Mouse (Mus musculus): ENCODE results near the gene Sat2. TPM values are rescaled to one million over a fixed set of nuclear protein-coding genes. Genes with fewer than 3 reads are reported as not detected.

The Sat2 gene
- polyA plus RNA-seq, 1 experiment from 2014 or later = 17.5 TPM

MicroRNA genes within 50 kb of the gene (microRNA counts, 519-probe panel; counts per million panel counts)
- microRNA mmu-miR-1934 = 209 counts per million, percentile 61 among the panel's probes with 10 or more counts
- microRNA mmu-miR-467f = 4,281 counts per million, percentile 78 among the panel's probes with 10 or more counts

Small RNA genes within 50 kb of the gene (microRNA-seq; reads per million reads assigned to microRNA genes)
- gene Mir1934 (3.1 reads per million, percentile 12 among the genes with 10 or more reads in this experiment), gene Mir467f (not detected)

Other genes with a start within 250 kb of the Sat2 start
- 135 and 139 TPM in 2 replicates for gene Naa38, start 226.5 kb upstream of the Sat2 start, polyA plus RNA-seq (2015; fragmentation: Nextera tagmentation; extraction: Ambion mirVana)
- gene Cyb5d1, start 226.4 kb upstream of the Sat2 start, polyA plus RNA-seq (2015; fragmentation: Nextera tagmentation; extraction: Ambion mirVana) = 21.2 and 21.5 TPM in 2 replicates
- gene Tmem88, start 223.8 kb upstream of the Sat2 start, polyA plus RNA-seq (2015; fragmentation: Nextera tagmentation; extraction: Ambion mirVana) = 40.0 and 40.5 TPM in 2 replicates
- 20.9 and 21.6 TPM in 2 replicates for gene Kdm6b, start 208.3 kb upstream of the Sat2 start, polyA plus RNA-seq (2015; fragmentation: Nextera tagmentation; extraction: Ambion mirVana)
- 0.07 and 0.28 TPM in 2 replicates for gene Dnah2, start 72.9 kb upstream of the Sat2 start, polyA plus RNA-seq (2015; fragmentation: Nextera tagmentation; extraction: Ambion mirVana)
- 56.2 and 59.9 TPM in 2 replicates for gene Efnb3, start 61.8 kb upstream of the Sat2 start, polyA plus RNA-seq (2015; fragmentation: Nextera tagmentation; extraction: Ambion mirVana)
- 16.8 TPM in 2 replicates for gene Wrap53, start 41.8 kb upstream of the Sat2 start, polyA plus RNA-seq (2015; fragmentation: Nextera tagmentation; extraction: Ambion mirVana)
- gene Trp53, start 41.7 kb upstream of the Sat2 start, polyA plus RNA-seq (2015; fragmentation: Nextera tagmentation; extraction: Ambion mirVana) = 82.6 and 86.5 TPM in 2 replicates
- 24.5 and 25.0 TPM in 2 replicates for gene Atp1b2, start 16.1 kb upstream of the Sat2 start, polyA plus RNA-seq (2015; fragmentation: Nextera tagmentation; extraction: Ambion mirVana)
- 0.23 and 1.7 TPM in 2 replicates for gene Shbg, start 4.1 kb upstream of the Sat2 start, polyA plus RNA-seq (2015; fragmentation: Nextera tagmentation; extraction: Ambion mirVana)
- gene Fxr2, start 11.0 kb downstream of the Sat2 start, polyA plus RNA-seq (2015; fragmentation: Nextera tagmentation; extraction: Ambion mirVana) = 22.1 and 25.6 TPM in 2 replicates
- gene Sox15, start 33.3 kb downstream of the Sat2 start, polyA plus RNA-seq (2015; fragmentation: Nextera tagmentation; extraction: Ambion mirVana) = not detected in 2 replicates
- gene Mpdu1, start 40.6 kb downstream of the Sat2 start, polyA plus RNA-seq (2015; fragmentation: Nextera tagmentation; extraction: Ambion mirVana) = 51.3 and 52.0 TPM in 2 replicates
- 8.8 and 10.5 TPM in 2 replicates for gene Cd68, start 44.1 kb downstream of the Sat2 start, polyA plus RNA-seq (2015; fragmentation: Nextera tagmentation; extraction: Ambion mirVana)
- gene Eif4a1, start 50.4 kb downstream of the Sat2 start, polyA plus RNA-seq (2015; fragmentation: Nextera tagmentation; extraction: Ambion mirVana) = 372 and 373 TPM in 2 replicates
- gene Senp3, start 60.1 kb downstream of the Sat2 start, polyA plus RNA-seq (2015; fragmentation: Nextera tagmentation; extraction: Ambion mirVana) = 59.2 and 63.5 TPM in 2 replicates
- 0.23 and 0.38 TPM in 2 replicates for gene Tnfsf13, start 63.8 kb downstream of the Sat2 start, polyA plus RNA-seq (2015; fragmentation: Nextera tagmentation; extraction: Ambion mirVana)
- 4.7 and 5.7 TPM in 2 replicates for gene Tnfsf12, start 73.8 kb downstream of the Sat2 start, polyA plus RNA-seq (2015; fragmentation: Nextera tagmentation; extraction: Ambion mirVana)
- 3.3 and 3.4 TPM in 2 replicates for gene Tnfsfm13, start 74.1 kb downstream of the Sat2 start, polyA plus RNA-seq (2015; fragmentation: Nextera tagmentation; extraction: Ambion mirVana)
- gene Polr2a, start 136.6 kb downstream of the Sat2 start, polyA plus RNA-seq (2015; fragmentation: Nextera tagmentation; extraction: Ambion mirVana) = 16.1 and 19.1 TPM in 2 replicates
- 0.19 and 0.51 TPM in 2 replicates for gene Slc35g3, start 139.9 kb downstream of the Sat2 start, polyA plus RNA-seq (2015; fragmentation: Nextera tagmentation; extraction: Ambion mirVana)
- gene Zbtb4, start 143.9 kb downstream of the Sat2 start, polyA plus RNA-seq (2015; fragmentation: Nextera tagmentation; extraction: Ambion mirVana) = 2.7 and 3.1 TPM in 2 replicates
- gene Chrnb1, start 173.9 kb downstream of the Sat2 start, polyA plus RNA-seq (2015; fragmentation: Nextera tagmentation; extraction: Ambion mirVana) = 6.8 and 7.9 TPM in 2 replicates
- gene Fgf11, start 179.8 kb downstream of the Sat2 start, polyA plus RNA-seq (2015; fragmentation: Nextera tagmentation; extraction: Ambion mirVana) = 2.0 and 2.3 TPM in 2 replicates
- 1.8 and 1.9 TPM in 2 replicates for gene Tmem102, start 183.6 kb downstream of the Sat2 start, polyA plus RNA-seq (2015; fragmentation: Nextera tagmentation; extraction: Ambion mirVana)
- not detected in 2 replicates for gene Gm39566, start 193.3 kb downstream of the Sat2 start, polyA plus RNA-seq (2015; fragmentation: Nextera tagmentation; extraction: Ambion mirVana)
- not detected in 2 replicates for gene Spem2, start 196.4 kb downstream of the Sat2 start, polyA plus RNA-seq (2015; fragmentation: Nextera tagmentation; extraction: Ambion mirVana)
- gene Spem1, start 200.2 kb downstream of the Sat2 start, polyA plus RNA-seq (2015; fragmentation: Nextera tagmentation; extraction: Ambion mirVana) = not detected in 2 replicates
- gene Nlgn2, start 215.8 kb downstream of the Sat2 start, polyA plus RNA-seq (2015; fragmentation: Nextera tagmentation; extraction: Ambion mirVana) = 2.0 and 2.4 TPM in 2 replicates
- gene Tmem256, start 216.5 kb downstream of the Sat2 start, polyA plus RNA-seq (2015; fragmentation: Nextera tagmentation; extraction: Ambion mirVana) = 330 and 361 TPM in 2 replicates
- gene Plscr3, start 224.4 kb downstream of the Sat2 start, polyA plus RNA-seq (2015; fragmentation: Nextera tagmentation; extraction: Ambion mirVana) = 75.4 and 76.2 TPM in 2 replicates
- gene Tnk1, start 236.7 kb downstream of the Sat2 start, polyA plus RNA-seq (2015; fragmentation: Nextera tagmentation; extraction: Ambion mirVana) = 0.38 and 0.56 TPM in 2 replicates

Measured in heart, embryonic 13.5 days (tissue).